Mouse (Mus musculus) erythroblast, embryonic 14.5 days (primary cell): ENCODE results near the gene Sp7.

Experiments used
- GATA1 ChIP-seq: IDR thresholded peaks from 2 replicates; pipeline ENCODE4 v1.6.1; 2012; ENCODE audit warnings: low read length, inconsistent platforms, mixed read lengths
- TAL1 ChIP-seq: IDR thresholded peaks from 3 replicates; pipeline ENCODE4 v1.6.1; 2012; ENCODE audit warnings: low read length, inconsistent platforms, mixed read lengths

GRCm38 (mm10) chr15:102388942-102389341 lies 22.0 kb upstream of the Sp7 start:
- TF ChIP-seq TAL1 (no peak), GATA1 (no peak)
